Mouse (Mus musculus): ENCODE data around the gene March10.

DNA sequence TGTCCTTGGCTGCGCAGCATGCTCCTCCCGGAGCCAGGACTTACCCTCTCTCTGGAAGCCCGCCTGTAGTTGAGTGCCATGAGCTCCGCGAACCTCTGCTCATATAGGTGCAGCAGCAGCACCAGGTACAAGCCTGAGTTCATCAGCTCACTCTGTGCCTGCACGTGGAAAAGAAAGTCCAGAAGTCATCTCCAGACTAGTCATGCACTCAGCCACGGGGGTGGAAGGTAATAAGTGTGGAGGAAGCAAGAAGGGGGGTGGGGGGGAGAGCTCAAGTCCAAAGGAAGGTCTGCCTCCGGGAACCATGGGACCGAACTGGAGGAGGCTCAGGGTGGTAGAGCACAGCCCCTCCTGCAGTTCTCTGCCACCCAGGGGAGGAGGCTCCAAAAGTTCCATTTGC is 84.7 kb downstream of the March10 start:
- no peak for TF ChIP-seq POLR2A (IDR thresholded peaks at IDR 0.05; ENCODE audit: insufficient read depth, low read depth, low read length)
- no peak for TF ChIP-seq CTCF (IDR thresholded peaks at IDR 0.05)
